Mouse (Mus musculus) left cerebral cortex, postnatal 10 days (tissue): ENCODE results near the gene Ctsa. TPM values are rescaled to one million over a fixed set of nuclear protein-coding genes. Genes with fewer than 3 reads are reported as not detected.
"Not testable (repeated sequence)": the region's sequence is repeated elsewhere in the genome, so short reads cannot be mapped to it uniquely, and the experiment has no call there.

ENCODE experiments used
- DNase-seq, 2 experiments: peaks; one replicate each; pipeline ENCODE4 v3.0.0; 2021 to 2022; ENCODE audit warnings: low spot score in 2 of 2, mixed read lengths in 1 of 2; ENCODE audit errors: extremely low spot score in 1 of 2
- intact Hi-C: fragments of 180-260 bp; cut with DNase I; formaldehyde crosslinking; loops from one replicate; pipeline ENCODE4 v1.15.1; 2025
- total RNA-seq, 2 experiments: library from RNA; stranded (reverse); gene quantifications; 2 replicates each; pipeline ENCODE4 v1.2.3; 2021

Ctsa gene
- total RNA-seq, 2 experiments from 2014 or later = 77.5 to 78.8 TPM

DNA sequence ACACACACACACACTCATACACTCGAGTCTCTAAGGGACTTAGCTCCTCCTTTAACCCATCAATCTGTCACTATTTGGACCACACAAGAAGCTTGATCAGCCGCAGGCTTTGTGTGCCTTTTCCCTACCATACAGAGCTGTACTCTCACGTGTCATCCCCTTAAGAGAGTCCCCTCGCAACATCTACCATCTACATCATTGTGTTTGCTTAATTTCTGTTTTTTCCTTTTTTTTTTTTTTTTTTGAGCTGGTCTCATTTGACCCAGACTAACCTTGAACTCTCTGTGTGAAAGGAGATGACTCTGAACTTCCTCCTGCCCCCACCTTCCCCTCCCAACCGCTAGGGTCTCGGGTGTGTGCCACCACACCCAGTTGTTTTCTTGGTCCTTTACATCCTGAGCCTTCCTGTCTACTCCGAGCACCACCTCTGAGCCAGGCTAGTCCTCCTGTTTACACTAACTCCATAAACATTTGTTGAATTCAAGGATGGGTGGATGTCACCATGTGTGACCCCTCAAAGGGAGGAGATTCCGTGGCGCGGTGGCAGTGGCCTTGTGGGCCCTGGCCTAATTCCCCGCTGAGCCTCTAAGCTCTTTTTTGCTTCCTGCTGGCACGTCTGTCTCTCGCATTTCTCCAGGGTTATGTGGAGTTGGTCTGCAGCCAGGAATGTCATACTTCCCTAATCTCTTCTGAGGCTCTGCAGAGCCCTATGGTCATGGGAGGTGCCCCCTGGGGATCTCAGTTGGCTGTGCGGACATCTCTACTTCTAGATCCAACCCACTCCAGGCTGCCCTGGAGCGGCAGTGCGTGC is 34.3 kb downstream of the Ctsa start:
- intact Hi-C loops = no loop called here
- DNase-seq = peak in 1 of 2 experiments; percentile 82

DNA sequence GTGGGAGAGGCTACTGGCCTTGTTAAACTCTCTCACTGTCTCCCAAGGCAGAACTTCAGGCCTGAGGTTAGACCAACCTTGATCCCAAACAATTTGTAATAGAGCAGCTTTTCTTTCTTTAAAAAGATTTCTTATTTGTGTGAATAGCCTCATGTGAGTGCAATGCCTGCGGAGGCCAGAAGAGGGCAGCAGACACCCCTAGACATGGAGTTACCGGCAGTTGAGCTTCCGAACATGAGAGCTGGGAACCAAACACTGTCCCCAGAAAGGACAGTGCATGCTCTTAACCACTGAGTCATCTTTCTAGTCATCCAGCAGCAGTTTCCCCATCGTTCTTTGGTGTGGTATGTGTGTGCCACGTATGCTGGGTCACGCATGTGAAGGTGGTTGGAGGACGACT is 34.9 kb downstream of the Ctsa start:
- intact Hi-C loops = no loop called here
- no peak for DNase-seq

DNA sequence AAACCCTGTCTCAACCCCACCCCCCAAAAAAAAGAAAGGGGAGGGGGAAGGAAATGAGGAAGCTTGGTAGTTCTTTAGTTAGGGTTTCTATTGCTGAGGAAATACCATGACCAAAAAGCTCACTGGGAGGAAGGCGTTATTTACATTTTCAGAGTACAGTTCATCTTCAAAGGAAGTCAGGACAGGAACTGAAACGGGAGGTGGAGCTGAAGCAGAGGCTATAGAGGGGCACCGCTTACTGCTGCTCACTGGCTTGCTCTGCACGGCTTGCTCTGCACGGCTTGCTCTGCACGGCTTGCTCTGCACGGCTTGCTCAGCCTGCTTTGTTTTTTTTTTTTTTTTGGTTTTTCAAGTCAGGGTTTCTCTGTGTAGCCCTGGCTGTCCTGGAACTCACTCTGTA is 35.8 kb downstream of the Ctsa start:
- DNase-seq = no peak
- intact Hi-C loops = no loop called here

DNA sequence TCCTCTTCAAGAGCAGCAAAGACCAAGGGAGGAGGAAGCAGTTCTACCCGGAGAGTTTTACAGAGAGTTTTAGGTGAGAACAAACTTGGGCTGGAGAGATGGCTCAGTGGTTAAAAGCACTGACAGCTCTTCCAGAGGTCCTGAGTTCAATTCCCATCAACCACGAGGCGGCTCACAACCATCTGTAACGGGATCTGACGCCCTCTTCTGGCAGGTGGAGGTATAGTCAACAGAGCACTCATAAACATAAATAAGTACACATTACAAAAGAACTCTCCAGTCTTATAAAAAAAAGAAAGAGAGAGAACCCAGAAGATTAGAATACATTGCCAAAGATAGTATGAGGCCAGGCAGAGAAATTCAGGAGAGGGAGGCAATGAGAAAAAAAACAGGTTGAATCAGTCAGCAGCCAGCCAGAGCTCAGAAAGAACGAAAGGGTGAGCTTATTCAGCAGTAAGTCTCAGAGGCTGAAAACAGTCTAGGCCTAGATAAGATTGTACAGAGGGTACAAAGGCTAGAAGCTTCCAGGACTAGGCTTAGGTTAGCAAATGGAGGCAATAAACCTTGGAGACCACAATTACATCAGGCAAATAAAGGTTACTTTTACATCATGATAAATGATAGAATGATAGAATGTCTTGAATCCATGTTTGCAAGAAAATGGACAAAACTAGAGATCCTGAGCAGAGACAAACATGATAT is 39.1 kb downstream of the Ctsa start:
- no peak for DNase-seq
- intact Hi-C loops = no loop called here

DNA sequence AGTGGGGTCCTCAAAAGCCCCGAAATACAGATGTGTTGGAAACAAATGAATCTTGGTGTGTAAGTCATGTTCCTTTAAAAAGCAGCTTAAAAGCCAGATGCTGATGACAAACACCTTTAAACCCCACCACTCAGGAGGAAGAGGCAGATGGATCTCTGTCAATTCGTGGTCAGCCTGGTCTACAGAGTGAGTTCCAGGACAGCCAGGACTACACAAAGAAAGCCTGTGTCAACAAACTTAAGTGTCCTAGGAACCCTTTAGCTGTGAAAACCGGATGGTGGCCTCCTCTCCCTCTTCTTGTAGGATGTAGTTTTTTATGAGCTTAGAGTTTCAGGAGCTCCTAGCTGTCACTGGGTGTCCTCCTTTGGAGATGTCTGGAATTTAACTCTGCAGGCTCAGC is 40.9 kb downstream of the Ctsa start:
- DNase-seq = no peak

DNA sequence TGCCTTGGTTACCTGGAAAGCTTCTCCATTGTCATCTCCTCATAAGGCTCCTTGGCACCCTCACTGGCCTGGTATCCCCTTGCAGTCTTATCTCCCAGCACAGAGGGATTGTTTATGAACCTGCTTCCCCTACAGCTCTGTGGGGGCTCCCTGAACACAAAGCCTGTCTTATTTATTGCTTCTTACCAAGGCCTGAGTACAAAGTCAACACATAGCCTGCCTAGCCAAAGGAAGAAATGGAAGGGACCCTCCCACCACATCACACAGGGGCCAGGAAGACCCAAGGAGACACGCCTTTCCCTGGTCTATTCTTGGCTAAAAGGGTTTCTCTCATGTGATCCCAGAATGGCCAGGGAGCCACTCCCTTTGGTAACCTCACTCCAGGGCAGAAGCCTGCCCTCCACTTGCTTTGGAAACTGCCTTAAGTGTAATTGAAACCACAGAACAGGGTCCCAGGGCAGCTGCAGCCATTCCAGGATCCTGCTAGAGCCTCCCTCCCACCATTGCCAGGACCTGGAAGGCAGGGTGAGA is 41.6 kb downstream of the Ctsa start:
- peak in 1 of 2 experiments; percentile 73 for DNase-seq
- intact Hi-C loops = no loop called here

More for the DNA sequence above, 40.9 kb downstream of the Ctsa start:
- intact Hi-C loops = no loop called here

DNA sequence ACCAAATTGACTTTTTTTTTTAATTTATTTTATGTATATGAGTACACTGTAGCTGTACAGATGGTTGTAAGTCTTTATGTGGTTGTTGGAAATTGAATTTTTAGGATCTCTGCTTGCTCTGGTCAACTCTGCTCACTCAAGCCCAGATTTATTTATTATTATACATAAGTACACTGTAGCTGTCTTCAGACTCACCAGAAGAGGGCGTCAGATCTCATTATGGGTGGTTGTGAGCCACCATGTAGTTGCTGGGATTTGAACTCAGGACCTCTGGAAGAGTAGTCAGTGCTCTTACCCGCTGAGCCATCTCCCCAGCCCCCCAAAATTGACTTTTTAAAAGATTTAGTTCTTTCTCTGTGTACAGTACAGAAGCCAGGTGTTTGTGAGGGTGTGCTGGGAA is 43.0 kb downstream of the Ctsa start:
- intact Hi-C loops, DNase-seq: not testable (repeated sequence)

DNA sequence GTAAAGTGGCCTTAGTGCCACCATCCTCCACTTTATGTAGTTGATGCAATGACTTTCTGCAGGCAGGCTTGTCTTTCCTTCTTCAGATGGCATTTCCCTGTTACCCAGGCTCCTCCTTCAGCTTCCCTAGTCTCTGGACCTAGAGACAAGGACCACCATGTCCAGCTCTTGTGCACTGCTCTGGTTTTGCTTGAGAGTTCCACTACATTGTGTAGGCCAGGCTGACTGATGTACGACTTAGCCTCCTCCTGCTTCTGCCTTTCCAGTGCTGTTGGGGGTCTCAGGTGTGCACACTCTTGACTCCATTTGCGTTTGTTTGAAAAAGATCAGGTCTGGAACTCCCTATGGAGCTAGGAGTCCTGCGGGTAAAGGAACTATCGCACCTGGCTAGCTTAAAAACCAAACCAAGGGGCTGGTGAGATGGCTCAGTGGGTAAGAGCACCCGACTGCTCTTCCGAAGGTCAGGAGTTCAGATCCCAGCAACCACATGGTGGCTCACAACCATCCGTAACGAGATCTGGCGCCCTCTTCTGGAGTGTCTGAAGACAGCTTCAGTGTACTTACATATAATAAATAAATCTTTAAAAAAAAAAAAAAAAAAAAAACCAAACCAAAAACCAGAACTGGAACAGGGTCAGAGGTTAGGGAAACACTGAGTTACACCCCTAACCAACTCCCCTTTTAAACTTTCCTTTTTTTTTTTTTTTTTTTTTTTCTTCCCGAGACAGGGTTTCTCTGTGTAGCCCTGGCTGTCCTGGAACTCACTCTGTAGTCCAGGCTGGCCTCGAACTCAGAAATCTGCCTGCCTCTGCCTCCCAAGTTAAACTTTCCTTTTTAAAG is 44.9 kb downstream of the Ctsa start:
- intact Hi-C loops = loop anchor here (2.0 kb wide), 1 partner anchor 45 kb away; the partner anchor contains the start of genes Ctsa and Neurl2
- not testable (repeated sequence) for DNase-seq

DNA sequence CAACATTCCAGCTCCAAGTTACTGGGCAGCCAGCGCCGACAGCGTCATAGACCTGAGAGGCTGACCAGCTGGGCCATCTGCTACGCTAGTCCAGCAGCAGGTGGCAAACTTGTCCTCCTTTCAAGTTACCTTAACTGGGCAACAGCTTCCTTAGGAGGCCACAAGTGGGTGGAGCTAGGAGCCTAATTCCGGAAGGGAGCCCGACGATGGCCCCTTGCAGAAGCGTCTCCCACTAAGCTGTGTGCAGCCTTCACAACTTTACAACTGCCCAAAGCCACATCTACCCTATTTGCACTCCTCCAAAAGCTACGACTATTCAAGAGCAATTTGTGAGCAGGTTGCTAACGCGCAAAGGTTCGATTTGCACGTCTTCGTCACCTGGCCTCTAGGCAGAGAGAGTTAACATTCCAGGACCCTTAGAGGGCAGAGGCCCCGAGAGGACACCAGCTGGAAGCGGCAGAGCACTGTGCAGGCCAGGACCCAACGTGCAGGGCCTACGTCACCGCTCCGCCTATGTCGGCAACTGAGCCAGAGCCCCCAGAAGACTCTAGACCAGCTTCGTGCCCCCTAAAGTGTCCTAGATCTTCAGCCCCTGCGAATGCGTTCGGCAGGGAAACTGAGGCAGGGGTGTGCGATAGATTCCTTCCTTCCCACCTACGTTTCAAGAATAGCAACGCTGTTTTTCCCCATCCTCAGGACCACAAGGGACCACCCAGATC is 46.0 kb downstream of the Ctsa start:
- DNase-seq = peak in 1 of 2 experiments; percentile 77
- intact Hi-C loops = loop anchor here (2.0 kb wide), 1 partner anchor 46 kb away; the partner anchor contains the start of genes Ctsa and Neurl2

DNA sequence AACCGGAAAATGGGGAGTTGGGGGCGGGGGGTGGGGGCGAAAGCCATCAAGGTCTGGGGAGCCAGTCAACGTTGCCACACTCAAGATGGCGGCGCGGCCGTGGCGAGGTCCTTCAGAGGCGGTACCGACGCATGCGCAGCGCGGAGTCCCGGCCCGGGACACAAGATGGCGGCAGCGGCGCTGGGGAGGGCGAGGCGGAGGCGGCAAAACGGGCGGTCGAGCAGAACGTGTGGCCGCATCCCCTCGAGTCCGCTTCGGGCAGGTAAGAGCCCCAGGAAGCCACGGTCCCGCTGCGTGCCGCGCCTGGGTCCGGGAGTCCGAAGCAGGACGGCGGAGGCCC is 46.5 kb downstream of the Ctsa start, which contains the start of gene Pcif1:
TSS of gene Pcif1 (plus strand) at position 77 of the 340 bp plus-strand sequence.
- DNase-seq = peak; percentile 86 to 95
- intact Hi-C loops = loop anchor here (2.0 kb wide), 1 partner anchor 46 kb away; the partner anchor contains the start of genes Ctsa and Neurl2

DNA sequence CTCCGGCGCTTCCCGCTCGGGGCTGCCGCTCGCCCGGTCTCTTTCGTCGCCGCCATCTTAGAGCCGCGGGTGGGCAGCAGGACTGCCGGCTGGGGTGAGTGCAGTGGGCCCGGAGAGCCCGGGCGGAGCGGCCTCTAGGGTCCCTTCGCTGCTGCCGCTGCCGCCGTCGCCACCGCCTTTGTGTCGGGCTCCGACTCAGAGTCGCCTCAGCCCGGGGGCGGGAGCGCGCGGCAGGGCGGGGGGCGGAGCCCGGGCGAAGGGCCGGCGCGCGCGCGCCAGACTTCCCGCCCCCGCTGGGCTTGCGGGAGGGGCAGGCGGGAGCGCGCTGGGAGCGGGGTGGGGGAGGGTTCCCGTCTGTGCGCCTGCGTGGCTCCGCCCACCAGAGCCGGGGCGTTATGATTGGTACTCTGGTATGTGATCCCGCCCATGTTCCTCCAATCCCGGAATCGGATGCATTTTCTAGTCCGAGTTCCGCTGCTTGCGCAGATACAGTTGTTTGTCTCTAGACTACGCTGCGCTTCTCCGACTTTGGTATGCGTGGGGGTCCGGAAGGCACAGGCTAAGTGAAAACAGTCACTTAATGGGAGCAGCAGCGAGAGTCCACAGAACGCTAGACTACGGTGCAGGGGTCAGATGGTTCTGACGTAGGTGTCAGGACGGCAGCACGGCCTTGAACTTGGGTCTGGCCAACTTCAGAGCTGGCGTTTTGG is 47.0 kb downstream of the Ctsa start:
- intact Hi-C loops = loop anchor here (2.0 kb wide), 1 partner anchor 47 kb away; the partner anchor contains the start of genes Ctsa and Neurl2
- peak; percentile 93 to 95 for DNase-seq

DNA sequence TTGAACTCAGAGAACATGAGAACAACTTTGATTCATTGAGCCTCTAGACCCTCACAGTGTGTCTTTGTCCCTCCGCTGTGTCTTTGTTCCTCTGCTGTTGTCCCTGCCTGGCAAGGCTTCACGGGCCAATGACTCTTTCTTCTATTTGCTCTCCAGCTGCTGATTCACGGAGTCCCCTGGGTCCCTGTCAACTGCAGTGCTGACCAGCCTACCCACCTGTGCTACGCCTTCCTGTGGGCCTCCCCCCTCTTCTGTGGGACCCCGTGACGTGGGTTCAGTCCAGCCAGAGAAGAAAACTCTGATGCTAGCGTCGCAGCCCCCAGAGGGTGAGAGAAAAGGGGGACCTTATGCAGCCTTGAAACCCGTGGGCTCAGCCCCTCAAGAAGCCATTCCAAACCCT is 49.9 kb downstream of the Ctsa start:
- intact Hi-C loops = no loop called here
- no peak for DNase-seq

DNA sequence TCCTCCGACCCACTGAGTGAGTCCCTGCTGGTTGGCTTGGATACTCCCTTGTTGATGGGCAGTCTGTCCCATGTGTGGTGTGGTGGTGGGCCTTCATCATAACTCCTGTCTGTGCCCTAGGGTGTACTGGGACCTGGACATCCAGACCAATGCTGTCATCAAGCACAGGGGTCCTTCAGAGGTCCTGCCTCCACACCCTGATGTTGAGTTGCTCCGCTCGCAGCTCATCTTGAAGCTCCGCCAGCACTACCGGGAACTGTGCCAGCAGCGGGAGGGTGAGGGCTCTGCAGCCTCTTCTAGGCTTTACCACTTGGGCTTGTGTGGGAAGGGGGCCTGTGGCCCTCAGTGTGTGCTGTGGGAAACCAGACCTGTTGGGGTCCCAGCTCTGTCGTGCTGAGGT is 53.1 kb downstream of the Ctsa start:
- intact Hi-C loops = no loop called here
- DNase-seq = peak; percentile 80 to 90

DNA sequence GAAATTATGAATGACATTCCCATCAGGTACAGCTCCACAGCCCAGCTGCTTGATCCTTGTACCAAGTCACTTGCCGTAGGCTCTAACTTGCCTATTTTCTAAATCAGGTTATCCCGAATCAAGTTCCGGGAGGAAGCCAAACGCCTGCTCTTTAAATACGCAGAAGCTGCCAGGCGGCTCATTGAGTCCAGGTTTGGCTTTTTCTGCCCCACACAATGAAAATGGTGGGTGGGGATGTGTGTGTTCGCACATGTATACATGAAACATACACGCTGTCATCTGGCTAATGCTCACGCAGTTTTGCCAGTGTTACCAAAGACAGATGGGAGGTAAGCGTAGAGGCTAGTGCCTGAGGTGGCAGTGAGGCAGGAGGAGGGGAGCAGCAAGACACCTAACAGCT is 53.9 kb downstream of the Ctsa start:
- DNase-seq = no peak
- intact Hi-C loops = no loop called here

DNA sequence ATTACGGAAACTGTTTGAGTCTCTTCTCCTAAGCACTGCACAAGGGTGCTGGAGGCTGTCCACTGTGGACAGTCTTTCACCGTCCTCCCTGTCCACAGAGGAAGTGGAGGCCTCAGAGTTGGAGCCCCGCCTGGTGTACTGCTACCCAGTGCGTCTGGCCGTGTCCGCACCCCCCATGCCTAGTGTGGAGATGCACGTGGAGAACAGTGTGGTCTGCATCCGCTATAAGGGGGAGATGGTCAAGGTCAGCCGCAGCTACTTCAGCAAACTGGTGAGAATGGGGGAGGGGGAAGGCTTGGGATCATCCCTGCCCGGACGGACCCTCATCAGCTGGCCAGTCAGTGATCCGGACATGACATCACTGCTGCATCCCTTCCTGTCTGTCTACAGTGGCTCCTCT is 56.3 kb downstream of the Ctsa start:
- intact Hi-C loops = no loop called here
- no peak for DNase-seq

DNA sequence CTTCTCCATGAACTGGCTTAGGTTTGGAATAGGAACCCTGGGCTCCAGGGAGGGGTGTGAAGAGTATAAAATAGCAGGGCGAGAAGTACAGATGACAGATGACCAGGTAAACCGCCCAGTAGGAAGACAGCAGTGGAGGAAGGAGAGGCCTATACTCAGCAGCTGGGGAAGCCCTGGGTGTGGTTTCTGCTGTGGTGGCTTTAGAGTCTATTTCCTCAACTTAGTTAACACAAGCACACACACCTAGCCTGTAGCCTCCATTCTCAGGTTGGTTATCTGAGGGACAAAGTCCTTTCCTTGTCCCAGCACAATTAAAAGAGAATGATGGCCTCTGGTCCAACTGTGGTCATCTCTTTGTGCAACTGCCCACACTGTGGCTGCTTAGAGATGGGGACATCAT is 57.3 kb downstream of the Ctsa start:
- DNase-seq = no peak
- intact Hi-C loops = no loop called here
